Mouse (Mus musculus): ENCODE measurements around the gene Aff3.

DNA sequence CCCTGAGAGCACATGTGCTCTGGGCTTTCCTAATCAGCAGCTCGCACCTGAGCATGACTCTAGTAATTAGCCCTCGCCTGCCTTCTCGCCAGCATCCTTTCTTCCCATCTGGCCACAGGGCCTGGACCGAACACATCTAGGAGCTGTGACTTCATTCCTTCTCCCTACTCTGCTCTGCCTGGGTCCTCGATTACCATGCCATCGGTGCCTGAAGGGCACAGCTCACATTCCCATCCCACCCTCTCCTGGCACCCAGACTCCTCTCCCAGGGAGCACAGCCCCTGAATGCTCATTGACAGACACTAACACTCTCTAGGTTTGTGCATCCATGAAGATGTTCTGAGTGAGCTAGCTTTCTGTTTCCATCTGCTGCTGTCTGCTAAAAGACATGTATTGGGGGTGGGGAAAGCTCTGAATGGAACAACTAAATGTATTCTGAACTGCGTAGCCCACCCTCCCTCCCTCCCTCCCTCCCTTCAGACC, 99.4 kb downstream of the Aff3 start:
- no peak for TF ChIP-seq CTCF (conservative IDR thresholded peaks at IDR 0.05; ENCODE audit: insufficient read depth, insufficient read length, low read depth, low read length)
- no peak for TF ChIP-seq POLR2A (IDR thresholded peaks at IDR 0.05; ENCODE audit: low read depth, low read length)
